Mouse (Mus musculus) kidney, postnatal 14 days (tissue): ENCODE data around the gene Rhbdf1.
A peak's percentile ranks its signal among the peaks of the same experiment; 100 is the strongest.
"Not testable (repeated sequence)": the region's sequence is repeated elsewhere in the genome, so short reads cannot be mapped to it uniquely, and the experiment has no call there.

Experiments
- DNase-seq: peaks from one replicate; pipeline ENCODE4 v3.0.0; 2022; ENCODE audit warnings: mixed read lengths

Gene Rhbdf1

DNA sequence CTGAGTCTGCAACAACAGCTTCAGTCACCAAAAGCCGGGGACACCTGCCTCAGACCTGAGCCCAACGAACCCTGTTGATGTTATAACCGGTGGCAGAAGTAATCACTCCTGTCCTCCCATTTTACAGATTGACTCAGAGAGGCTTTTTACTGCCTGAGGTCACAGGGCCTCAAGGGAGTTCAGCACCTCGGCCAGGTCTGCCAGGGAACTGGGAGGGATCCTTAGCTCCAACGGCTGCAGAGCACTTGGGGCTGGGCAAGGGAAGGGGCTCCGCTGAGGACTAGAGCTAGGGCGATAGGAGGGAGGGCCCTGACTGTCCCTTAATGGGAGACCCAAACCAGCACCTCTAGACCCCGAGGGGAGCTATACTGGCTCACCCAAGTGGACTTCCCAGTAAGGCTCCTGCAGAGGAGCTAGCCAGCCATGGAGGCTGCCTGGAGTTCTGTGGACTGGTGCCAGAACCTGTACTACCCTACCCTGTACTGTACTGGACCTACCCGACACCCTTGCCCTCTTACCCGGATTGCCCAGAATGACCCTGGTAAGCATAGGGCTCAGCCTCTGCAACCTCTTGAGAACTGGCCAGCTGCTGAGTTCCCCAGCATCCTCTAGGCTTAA, 1.4 kb downstream of the Rhbdf1 start:
- no peak for DNase-seq

DNA sequence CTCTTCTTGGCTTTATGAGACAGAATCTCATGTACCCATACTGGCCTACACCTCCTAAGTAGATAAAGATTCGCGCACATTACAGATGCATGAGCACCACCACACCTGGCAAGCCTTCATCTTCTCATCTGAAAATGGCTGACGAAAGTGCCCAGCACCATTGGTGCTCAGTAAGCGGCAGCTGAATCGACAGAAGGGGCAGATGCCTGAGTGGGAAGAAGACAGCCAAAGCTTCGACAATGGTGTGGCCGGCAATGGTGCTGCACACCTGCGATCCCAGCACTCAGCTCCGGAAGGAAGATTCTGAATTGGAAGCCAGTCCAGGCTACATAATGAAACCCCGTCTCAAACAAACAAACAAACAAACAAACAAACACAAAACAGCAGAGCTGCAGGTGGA, 2.8 kb downstream of the Rhbdf1 start:
- DNase-seq = no peak

DNA sequence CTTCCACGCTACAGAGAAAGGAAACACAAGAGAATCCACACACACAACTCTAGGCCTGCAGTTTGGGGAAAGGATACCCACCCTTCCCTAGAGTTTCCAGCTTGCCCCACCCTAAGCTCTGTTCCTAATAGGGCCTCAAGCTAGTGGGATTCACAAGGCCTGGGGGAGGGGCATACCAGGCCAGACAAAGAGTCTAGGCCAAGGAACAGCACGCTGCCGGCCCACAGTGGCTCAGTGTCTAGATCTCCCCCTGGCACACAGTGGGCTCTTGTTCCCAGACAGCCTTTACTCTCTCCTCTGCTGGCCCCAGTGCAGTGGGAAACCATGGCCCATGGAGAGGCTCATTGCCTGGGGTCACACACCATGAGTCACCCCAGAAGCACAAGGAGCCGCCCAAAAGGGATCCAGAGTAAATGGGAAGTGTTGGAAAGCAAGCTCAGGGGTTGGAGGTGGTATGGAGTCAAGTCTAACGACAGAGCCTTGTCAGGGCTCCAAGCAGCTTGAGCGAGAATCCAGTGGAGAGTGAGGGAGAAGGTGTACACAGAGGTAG, 3.5 kb downstream of the Rhbdf1 start:
- DNase-seq = no peak

DNA sequence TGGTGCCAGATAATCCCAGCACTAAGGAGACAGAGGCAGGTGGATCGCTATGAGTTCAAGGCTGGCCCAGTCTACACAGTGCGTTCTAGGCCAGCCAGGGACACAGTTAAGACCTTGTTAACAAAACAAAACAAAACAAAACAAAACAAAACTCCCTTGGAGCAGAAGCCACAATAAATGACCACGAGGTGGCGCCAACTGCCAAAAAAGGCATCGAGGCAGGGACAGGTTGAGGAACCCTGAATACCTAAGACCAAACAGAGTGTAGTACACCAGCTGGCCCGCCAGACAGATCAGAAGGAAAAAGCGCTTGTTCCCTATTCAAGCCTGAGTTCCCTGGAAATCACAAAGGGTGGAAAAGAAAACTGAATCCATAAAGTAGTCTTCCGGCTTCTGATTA, 5.2 kb downstream of the Rhbdf1 start:
- DNase-seq = peak; percentile 79

DNA sequence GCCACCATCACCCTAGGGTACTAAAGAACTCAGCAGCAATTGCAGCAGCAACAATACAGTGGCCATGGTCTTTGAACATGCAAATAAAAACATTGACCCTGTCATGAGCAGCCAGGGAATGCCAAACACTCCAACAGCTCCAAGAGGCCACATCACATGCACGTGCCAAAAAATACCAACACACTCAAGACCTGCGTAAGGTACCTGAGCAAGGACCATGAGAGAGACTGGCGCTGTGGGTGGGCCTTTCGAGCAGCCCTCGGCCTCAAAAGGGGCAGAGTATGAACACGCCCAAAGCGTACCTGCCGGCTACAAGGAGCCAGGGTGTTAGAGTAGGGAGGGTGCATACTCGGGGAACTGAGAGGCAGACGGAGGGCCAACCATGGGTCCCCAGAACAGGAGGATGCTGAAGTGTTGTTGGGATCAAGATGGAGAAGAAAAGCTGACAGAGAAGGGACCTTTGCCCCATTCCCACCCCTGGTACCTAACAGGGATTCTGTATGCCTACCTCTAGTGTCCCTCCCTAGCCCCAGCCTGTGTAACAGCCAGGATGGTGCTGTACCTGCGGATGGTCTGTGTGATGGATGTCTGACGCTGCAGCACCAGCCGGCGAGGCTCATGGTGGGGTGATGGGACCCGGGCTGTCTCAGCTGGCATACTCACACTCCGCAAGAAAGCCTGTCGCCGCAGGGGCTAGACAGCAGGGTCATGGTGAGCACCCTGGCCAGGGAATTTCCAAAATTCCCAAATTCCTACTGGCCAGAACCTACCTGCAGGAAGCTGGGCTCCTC, 6.5 kb downstream of the Rhbdf1 start:
- no peak for DNase-seq

DNA sequence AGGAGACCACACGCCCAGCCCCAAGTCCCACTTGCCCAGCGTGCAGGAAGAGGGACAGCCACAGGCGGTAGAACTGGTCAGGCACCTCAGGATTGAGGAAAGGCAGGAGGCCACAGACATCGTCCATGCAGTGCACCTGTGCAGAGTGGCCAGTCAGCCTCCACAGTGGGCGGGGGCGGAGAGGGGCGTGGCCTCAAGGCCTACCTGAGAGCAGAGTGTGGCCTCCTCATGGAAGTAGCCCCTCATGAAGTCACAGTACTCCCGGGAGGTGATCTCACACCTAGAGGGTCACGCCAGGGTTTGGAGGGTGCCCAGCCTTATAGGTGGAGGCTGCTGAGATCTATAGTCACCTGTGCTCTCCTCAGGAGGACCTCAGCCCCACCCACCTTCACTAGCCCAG, 11.5 kb downstream of the Rhbdf1 start:
- DNase-seq = no peak

DNA sequence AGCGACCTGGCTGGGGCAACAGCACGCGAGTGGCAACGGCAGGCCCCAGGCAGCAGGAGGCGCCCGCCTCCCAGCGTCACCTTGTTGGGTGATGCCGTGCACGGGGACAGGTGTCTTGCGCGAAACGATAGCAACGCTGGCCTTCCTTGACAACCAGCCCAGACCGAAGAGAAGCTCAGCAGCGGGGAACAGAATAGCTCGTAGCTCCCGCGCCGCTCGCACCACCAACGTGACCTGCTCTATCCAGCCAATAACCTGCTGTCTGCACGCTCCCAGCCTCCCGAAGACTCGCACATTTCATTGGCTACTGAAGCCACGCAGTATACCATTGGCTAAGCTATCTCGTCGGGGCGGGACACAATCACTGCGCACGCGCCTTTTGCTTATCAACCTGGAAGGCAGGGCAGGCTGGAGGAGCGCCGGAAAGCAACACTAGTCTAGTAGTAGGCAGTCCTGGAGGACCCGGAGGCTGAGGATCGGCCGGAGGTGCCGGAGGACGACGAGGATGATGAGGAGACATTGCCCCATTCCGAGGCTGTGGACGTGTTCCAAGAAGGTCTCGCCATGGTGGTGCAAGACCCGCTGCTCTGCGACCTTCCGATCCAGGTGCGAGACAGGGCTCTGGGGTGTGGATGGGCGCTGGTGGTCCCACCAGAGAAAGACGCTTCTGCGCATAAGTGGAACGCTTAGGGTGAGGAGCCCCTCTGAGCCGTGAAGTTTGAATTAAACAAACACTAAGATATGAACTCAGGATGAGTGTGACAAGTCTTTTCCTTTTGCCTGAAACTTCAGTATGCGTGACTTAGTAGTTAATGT, 16.8 kb downstream of the Rhbdf1 start, which contains the start of gene Snrnp25:
Gene Snrnp25 (plus strand): TSS at position 358 of the 816 bp plus-strand sequence.
- DNase-seq = peak; percentile 98

DNA sequence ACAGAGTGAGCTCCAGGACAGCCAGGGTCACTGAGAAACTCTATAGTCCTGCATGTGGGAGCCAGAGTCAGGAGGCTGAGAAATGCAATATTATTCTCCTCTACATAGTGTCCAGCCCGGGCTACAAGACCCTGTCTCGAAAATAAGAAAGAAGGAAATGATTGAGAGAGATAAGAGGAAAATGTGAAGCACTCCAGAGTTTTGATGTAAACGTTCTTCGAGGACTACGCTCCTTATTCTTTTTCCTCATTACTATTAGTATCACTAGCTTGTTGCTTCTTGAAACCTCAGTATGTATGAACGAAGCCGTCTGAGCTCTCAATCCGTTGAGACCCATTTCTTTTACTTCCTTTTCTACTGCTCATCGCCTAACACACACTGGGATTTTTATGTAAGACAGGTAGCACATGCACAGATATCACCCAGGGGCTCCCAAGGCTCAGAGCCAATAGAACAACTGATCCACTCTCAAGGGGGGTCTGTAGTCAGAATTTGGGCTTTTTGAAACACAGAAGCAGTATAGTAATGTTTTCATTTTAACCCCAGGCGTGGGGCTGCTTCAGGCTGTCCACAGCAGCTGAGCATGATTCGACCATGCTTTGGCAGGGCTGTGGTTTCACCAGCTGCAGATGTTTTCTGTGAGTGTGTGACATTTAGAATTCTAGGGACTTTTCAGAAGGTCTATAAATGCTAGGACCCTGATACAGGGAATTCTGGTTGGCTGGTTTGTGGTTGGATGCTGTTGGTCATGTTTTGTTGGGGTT, 20.0 kb downstream of the Rhbdf1 start:
- DNase-seq = no peak

DNA sequence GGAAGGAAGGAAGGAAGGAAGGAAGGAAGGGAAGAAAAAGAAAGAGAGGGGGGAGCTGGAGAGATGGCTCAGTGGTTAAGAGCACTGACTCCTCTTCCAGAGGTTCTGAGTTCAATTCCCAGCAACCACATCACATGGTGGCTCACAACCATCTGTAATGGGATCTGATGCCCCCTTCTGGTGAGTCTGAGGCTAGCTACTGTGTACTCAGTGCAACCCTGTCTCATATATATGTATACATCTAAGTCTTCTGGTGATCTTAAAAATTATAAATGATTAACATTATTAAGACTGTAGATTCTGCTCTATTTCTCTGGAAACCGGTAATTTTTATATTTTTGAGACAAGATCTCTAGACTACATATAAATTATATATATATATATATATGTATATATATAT, 21.1 kb downstream of the Rhbdf1 start:
- DNase-seq = not testable (repeated sequence)

DNA sequence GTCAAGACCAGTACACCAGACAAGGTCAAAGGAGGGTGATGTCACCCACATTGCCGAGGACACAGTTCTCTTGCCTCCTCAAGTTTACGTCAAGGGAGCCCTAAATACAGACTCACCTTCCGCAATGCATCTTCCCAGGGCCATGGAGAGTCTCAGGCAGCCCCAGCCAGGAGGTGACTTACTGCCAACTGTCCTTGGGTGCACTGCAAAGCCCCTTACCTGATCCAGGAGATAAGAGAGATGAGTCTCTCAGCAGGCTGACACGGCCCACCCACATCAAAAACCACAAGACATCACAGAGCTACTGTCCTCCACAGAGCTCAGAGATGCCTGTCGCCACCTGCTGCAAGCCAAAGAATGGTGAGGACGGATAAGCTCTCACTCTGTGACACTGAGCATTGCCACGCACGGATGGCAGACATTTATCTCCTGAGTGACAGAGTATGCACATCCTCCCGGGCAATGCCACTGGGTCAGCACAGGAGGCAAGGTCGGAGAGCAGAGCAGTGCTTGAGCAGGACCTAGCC, 22.0 kb downstream of the Rhbdf1 start, which contains the start of gene Il9r:
Gene Il9r (minus strand): TSS at position 205 of the 527 bp plus-strand sequence.
- no peak for DNase-seq

DNA sequence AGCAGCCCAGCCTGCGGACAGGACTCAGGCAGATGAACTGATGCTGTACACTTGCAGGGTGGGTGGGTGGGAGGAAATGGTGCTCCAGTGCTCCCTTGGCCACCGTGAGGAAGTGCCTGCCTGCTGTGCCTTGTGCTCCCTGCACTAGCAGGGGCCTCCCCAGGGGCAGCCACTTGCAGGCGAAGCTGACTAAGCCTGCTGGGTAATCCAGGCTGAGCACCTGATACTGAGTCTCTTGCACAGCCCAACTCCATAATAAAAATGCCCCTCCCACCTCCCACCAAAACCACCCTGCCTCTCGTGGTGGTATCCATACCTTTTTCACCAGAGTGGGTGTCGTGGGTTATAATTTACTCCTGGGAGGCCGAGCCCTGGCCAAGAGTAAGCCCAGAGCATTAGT, 22.9 kb downstream of the Rhbdf1 start:
- no peak for DNase-seq

DNA sequence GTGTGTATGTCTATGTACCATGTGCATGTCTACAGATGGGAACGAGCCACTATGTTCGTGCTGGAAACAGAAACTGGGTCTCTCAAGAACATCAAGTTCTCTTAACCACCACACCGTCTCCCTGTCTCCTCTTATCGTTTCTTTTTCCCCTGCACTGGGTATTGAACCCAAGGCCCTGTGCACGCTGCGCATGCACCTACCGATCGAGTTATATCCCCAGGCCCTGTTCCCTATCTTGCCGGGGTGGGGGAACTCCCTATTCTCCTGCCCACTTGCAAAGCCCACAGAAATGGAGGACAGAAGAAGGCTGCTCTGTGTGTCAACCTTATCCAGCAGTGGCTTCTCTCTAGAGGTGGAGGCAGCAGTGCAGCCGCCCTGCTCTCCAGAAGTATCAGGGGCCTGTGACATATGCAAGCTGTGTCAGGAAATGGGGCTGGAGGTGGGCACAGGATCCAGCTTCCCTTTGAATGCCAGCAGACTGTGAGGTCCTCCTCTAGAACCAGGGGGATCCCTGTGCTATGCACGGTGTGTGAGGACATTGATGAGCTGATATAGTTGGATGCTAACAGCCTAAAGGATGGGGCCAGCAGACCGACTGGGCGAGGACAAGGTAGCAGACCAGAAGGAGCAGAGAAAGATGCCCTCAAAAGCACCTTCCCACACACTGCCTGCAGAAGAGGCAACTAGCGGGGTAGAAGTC, 23.7 kb downstream of the Rhbdf1 start:
- no peak for DNase-seq

DNA sequence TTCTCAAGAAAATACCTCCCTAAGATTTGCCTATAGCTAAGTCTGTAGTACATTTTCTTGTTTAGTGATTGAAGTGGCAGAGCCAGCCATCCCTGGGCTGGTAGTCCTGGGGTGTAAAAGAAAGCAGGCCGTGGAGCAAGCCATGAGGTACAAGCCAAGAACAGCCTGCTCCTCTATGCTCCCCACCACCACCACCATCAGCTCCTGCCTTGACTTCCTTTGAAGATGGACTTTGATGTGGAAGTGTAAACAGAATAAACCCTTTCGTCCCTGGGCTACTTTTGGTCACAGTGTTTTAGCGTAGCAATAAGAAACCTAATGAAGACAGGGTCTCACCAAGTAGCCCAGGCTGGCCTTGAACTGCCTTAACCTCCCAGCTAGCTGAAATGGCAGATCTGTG, 24.3 kb downstream of the Rhbdf1 start:
- DNase-seq = no peak

DNA sequence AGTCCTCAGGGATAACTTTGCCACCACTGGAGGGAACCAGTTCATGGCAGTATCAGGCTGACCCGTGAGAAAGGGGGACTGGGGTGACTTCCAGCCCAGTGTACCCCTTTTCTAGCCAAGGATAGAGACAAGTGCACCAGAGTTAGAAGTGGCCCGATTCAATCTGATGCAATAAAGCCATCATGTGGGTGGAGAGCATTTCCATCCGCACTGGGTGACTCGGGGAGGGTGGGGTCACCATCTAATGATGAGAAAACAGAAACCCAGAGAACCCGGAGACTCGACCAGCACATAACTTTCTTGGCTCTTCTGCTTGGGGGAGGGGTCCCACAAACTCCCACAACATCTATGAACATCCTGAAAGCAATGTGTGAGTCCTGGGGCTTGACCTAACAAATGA, 25.4 kb downstream of the Rhbdf1 start:
- no peak for DNase-seq

DNA sequence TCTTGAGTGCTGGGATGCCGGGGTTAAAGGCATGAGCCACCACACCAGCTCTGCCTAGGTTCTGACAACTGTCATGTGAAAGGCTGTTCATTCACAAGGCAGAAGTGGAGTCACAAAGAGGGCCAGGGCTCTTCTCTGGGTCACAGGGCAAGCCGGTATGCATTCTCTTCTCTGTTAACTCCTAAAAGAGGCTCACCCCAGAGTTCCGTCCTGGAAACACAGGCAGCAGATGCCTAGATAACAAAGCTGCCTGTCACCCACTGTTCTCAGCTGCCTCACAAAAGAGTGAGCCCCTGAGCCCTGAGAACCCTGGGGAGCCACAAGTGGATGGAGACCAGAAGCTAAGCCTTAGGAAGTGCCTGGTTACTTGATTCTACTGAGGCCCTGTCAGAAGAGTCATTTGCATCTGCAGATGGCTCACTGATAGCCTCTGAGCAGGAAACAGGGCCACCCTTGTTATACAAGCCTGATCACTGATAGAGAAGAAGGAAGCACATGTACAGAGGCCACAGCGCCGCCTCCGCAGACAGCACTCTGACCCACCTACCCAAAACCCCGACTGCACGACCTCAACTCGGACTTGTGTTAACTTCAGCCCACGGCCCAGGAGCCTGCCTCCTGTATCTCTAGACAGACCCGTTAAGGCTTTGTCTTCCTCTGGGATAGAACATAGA, 26.1 kb downstream of the Rhbdf1 start:
- no peak for DNase-seq

DNA sequence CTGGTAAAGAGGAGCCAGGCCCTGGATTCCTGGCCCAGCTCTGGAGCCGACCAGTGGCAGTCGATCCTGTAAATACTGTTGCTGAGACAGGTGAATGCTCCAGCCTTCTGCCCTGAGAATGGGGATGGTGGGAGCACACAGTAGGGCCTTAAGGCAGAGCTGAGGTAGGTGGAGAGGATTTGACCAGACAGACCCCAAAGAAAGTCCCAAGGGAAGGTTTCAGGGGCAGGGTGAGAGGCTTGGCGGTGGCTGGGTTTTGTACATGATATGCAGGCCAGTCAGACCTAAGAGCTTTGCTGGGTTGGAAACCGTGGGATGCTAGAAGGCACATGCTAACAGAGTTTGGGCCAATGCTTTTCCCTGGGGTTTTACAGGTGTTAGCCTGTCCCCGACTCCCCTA, 27.5 kb downstream of the Rhbdf1 start:
- no peak for DNase-seq

DNA sequence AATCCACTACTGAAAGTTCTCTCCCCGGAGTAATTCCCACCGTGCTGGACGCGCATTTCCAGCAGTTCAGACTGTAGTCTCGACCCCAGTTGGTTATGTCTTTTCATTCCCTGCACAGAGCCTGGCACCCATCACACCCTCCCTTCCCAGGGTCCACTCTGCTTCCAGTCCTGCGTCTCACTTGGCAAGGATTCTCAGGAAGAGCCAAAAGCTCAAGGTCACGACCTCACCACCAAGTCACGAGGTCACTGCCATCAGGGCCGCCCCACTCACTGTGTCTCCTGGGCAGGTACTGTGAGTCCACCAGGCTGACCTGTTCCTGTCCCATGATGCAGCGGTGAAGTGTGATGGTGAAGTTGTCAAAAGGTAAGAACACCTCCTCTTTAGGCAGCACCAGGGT, 28.0 kb downstream of the Rhbdf1 start:
- no peak for DNase-seq

DNA sequence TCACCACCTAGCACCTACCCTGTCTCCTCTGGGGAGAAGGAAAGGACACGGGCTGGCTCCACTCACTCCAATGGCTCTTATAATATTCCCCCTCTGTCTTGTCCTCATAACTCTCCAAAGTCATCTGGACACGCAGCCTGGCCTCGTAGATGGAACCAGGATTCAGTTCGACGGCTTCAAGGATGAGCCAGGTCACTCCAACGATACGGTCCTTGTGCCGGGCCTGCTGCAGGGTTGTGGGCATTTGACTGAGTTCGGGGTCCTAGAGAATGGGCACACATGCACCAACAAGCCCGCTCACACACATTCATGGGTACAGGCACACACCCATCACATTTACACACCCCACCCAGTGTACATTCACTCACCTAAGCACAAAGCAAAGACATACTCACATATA, 28.9 kb downstream of the Rhbdf1 start:
- no peak for DNase-seq

DNA sequence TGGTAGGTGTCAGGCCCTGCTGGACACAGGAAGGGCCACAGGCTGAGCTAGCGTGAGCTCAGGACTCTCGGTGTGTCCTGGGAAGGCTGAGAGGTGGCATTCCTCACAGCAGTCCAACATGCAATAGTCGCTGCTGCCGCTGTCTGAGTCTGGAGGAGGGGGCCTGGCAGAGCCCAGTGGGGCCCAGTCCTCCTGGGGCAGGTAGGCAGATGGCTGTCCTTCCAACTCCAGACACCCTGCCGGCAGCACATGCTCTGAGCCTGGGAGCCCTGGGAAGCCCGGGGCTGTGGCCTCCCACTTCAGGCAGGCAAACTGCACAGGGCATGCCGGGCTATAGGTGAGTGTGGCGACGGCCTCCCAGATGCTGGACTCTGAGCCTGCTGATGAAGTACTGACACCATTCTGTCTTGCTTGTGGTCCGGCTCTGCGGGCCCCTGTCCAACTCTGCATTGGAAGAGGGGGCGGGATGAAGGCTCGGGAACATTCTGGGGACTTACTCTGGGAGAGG, 31.4 kb downstream of the Rhbdf1 start:
- DNase-seq = no peak

DNA sequence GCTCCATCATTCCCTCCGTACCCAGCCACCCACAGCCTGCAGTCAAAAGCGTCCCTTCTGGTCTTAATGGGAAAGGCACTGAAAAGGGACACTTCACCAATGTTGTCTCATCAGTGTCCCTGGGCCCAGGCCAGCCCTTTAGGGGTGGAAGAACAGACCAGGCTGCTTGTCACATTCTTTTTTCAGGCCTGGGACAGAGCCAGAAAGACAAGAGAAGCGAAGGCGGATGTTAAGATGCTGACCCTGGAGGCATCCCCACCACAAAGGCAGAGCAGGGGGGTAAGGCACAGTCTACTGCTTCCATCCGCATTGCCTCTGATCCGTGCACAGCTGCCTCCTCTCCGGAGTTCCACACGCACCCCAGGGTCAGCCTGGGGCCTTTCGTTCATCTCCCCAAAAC, 32.0 kb downstream of the Rhbdf1 start:
- peak; percentile 64 for DNase-seq

DNA sequence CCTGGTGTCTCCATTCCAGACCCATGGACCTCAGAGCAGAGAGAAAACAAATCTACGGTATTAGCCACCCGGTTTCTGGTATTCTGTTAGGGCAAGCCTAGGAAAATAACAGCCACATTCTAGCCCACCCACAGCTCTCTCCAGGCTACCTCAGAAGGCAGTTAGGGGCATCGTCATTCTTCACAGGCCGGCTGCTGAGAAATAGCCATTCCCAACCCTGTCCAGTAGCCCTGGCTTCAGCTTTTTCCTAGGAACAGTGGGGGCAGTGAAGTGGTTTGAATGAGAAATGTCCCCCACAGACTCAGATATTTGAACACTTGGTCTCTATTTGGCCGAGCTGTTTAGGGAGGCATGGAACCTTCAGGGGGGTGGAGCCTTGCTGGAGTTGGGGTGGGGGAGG, 32.7 kb downstream of the Rhbdf1 start:
- no peak for DNase-seq
